Comparison of ENCODE assay signal across 9 mouse cellular contexts in the genomic region with DNA sequence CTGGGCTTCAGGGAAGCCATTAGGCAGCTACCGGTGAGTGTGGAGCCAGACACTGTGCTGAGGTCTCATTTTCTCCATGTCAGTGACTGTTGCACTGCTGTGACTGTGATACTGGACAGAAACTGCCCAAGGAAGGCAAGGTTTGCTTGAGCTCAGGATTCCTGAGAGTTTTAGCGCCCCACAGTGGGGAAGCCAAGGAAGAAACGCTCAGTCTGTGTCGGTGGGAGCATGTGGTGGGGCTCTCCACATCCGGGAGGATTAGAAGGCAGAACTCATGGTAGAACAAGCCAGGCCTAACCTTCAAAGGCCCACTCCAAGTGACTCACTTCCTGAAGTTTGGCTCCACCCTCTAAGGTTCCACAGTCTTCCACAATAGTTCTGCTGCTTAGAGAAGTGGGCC. TPM values are rescaled to one million over a fixed set of nuclear protein-coding genes. Genes with fewer than 3 reads are reported as not detected.
DNase-seq lines count a peak whose midpoint lies in the region; ATAC-seq and TF ChIP-seq lines count a peak whose summit lies in the region.
"Had no signal": no experiment of that assay in that cellular context is flagged by ENCODE, and none has a peak within 500 bp of the region (broad histone marks: within the 10 kb centered on the region; RNA-seq: fewer than 3 reads in every experiment).

No protein-coding gene starts in this region.

- TF ChIP-seq EP300 in liver, embryonic 14.5 days (IDR thresholded peaks at IDR 0.05; ENCODE audit: low read depth), result no peak

- in situ Hi-C loops in Patski (cut with MboI; ENCODE audit: low pct_unique_long_range_greater_than_20kb), result no loop called here

- H3K9ac ChIP-seq in liver, adult 2 months (ENCODE audit: low read depth, low read length), result no peak overlapping the region
- no peak overlapping the region for H3K9ac ChIP-seq in liver, embryonic 11.5 days (ENCODE audit: low read depth, low read length)
- no peak overlapping the region for H3K9ac ChIP-seq in liver, embryonic 14.5 days (replicated peaks)
- H3K9ac ChIP-seq: embryonic facial prominence, embryonic 15.5 days had no signal

- no peaks in the 10 kb centered on the region for H3K79me2 ChIP-seq in liver, adult 2 months (ENCODE audit: control insufficient read depth, insufficient read depth, low read length)

- H3K36me3 ChIP-seq in liver, adult 2 months (ENCODE audit: control insufficient read depth, insufficient read depth, low read length), result no peaks in the 10 kb centered on the region
- no peaks in the 10 kb centered on the region for H3K36me3 ChIP-seq in liver, embryonic 11.5 days (ENCODE audit: control insufficient read depth, insufficient read depth, low read length)
- no peaks in the 10 kb centered on the region for H3K36me3 ChIP-seq in liver, embryonic 14.5 days (replicated peaks; ENCODE audit: control insufficient read depth, insufficient read depth, low read depth)
- H3K36me3 ChIP-seq: embryonic facial prominence, embryonic 15.5 days had no signal

- peak; percentile 55 for TF ChIP-seq CTCF in liver, adult 2 months (IDR thresholded peaks at IDR 0.05; ENCODE audit: low read depth, low read length)
- TF ChIP-seq CTCF in Patski (IDR thresholded peaks at IDR 0.05), result peak; percentile 40
- TF ChIP-seq CTCF in liver, embryonic 14.5 days (IDR thresholded peaks at IDR 0.05; ENCODE audit: low read depth), result peak; percentile 38; the same call in 1 of the 2 replicates

- no peak overlapping the region for H3K27ac ChIP-seq in liver, adult 2 months (replicated peaks; ENCODE audit: insufficient read depth, low read depth, low read length)
- H3K27ac ChIP-seq in liver, embryonic 11.5 days (ENCODE audit: low read depth, low read length), result no peak overlapping the region
- H3K27ac ChIP-seq in liver, embryonic 14.5 days, result no peak overlapping the region
- H3K27ac ChIP-seq: embryonic facial prominence, embryonic 15.5 days had no signal

- WGBS in liver, adult 2 months, result 42% methylated on average over 5 of the region's 5 CpGs
- 28% methylated on average over 5 of the region's 5 CpGs for WGBS in liver, embryonic 11.5 days
- 26% methylated on average over 5 of the region's 5 CpGs for WGBS in liver, embryonic 14.5 days (ENCODE audit: insufficient replicate concordance)

- CTCF ChIA-PET in Patski (lab: Charles Lee), result interaction anchor here (0.8 kb wide), 1 partner anchor 83 kb away, joined by 3 read pairs; no protein-coding TSS in a partner anchor

- peak; percentile 33 for DNase-seq in liver, adult 2 months (ENCODE audit: extremely low read depth, low read depth, low spot score)
- DNase-seq in liver, embryonic 11.5 days (ENCODE audit: low spot score), result no peak
- DNase-seq in Patski (ENCODE audit: low read depth, low spot score), result no peak
- peak; percentile 88 to 89 for DNase-seq in cerebellum, postnatal 10 days
- peak; percentile 74 for DNase-seq in heart, postnatal 4 days
- DNase-seq in liver, embryonic 14.5 days (ENCODE audit: low read depth in 3 of 3, low spot score in 3 of 3), result peak in 1 of 3 experiments; percentile 1
- DNase-seq in right cerebral cortex, postnatal 4 days, result peak; percentile 51

- no peaks in the 10 kb centered on the region for H3K27me3 ChIP-seq in liver, adult 2 months (ENCODE audit: control insufficient read depth, insufficient read depth, low read length)
- no peaks in the 10 kb centered on the region for H3K27me3 ChIP-seq in liver, embryonic 11.5 days (replicated peaks; ENCODE audit: control insufficient read depth, insufficient read depth, low read length)
- no peaks in the 10 kb centered on the region for H3K27me3 ChIP-seq in Patski
- H3K27me3 ChIP-seq in liver, embryonic 14.5 days (ENCODE audit: control insufficient read depth, insufficient read depth, low read length), result no peaks in the 10 kb centered on the region
- H3K27me3 ChIP-seq: embryonic facial prominence, embryonic 15.5 days had no signal

- H3K9me3 ChIP-seq in liver, embryonic 11.5 days (ENCODE audit: control insufficient read depth, low read length), result no peaks in the 10 kb centered on the region
- H3K9me3 ChIP-seq in liver, embryonic 14.5 days (ENCODE audit: control insufficient read depth, low read length), result no peaks in the 10 kb centered on the region
- H3K9me3 ChIP-seq: embryonic facial prominence, embryonic 15.5 days had no signal

- no peaks in the 10 kb centered on the region for H3K4me1 ChIP-seq in liver, adult 2 months (ENCODE audit: control insufficient read depth, insufficient read depth, low read length)
- no peaks in the 10 kb centered on the region for H3K4me1 ChIP-seq in liver, embryonic 11.5 days (replicated peaks; ENCODE audit: control insufficient read depth, insufficient read depth, low read length)
- H3K4me1 ChIP-seq in liver, embryonic 14.5 days (replicated peaks; ENCODE audit: control insufficient read depth in 2 of 2, insufficient read depth in 2 of 2, low read length in 1 of 2), result no peaks in the 10 kb centered on the region
- H3K4me1 ChIP-seq: embryonic facial prominence, embryonic 15.5 days had no signal

- H3K4me3 ChIP-seq in liver, adult 2 months (ENCODE audit: insufficient read depth, low read depth, low read length), result no peak overlapping the region
- H3K4me3 ChIP-seq in liver, embryonic 11.5 days (ENCODE audit: low read depth, low read length), result no peak overlapping the region
- no peak overlapping the region for H3K4me3 ChIP-seq in liver, embryonic 14.5 days (ENCODE audit: insufficient read depth in 1 of 2, low read depth in 2 of 2, low read length in 2 of 2)
- H3K4me3 ChIP-seq: embryonic facial prominence, embryonic 15.5 days had no signal

- TF ChIP-seq POLR2A in liver, adult 2 months (IDR thresholded peaks at IDR 0.05; ENCODE audit: extremely low read depth, insufficient read depth, low read length), result no peak

- no peak overlapping the region for H3K4me2 ChIP-seq in liver, embryonic 11.5 days
- H3K4me2 ChIP-seq in liver, embryonic 14.5 days (ENCODE audit: low read depth), result no peak overlapping the region
- H3K4me2 ChIP-seq: embryonic facial prominence, embryonic 15.5 days had no signal

- no peak for ATAC-seq in liver, embryonic 11.5 days (replicated peaks; ENCODE audit: low FRiP score)
- ATAC-seq in Patski, result no peak
- ATAC-seq in liver, embryonic 14.5 days (ENCODE audit: insufficient read depth), result no peak
- ATAC-seq in megakaryocyte-erythroid progenitor cell, adult 5-6 weeks (replicated peaks; ENCODE audit: low FRiP score, low TSS enrichment, poor library complexity, severe bottlenecking), result no peak

- POLR2A ChIA-PET in Patski (lab: Charles Lee), result no interaction called here

RNA-seq across cellular contexts. Expression of a gene that starts 55.6 kb away (rescaled TPM):
- 532 and 536 TPM in 2 replicates for total RNA-seq in liver, adult 2 months (2014; rRNA removed)
- polyA plus RNA-seq in liver, adult 2 months (2012; rRNA removed), result 652 and 777 TPM in 2 replicates
- 71.4 and 80.4 TPM in 2 replicates for polyA plus RNA-seq in liver, embryonic 11.5 days (2014; fragmentation: Nextera tagmentation; extraction: Ambion mirVana)
- polyA plus RNA-seq in Patski (2021), result 32.6 TPM
- 10 to 100 TPM; 20.4 to 21.5 TPM for total RNA-seq in heart, postnatal 4 days (2021)
- 30.5 and 39.2 TPM in 2 replicates for polyA plus RNA-seq in liver, embryonic 14.5 days (2012; rRNA removed)
- 59.2 and 63.4 TPM in 2 replicates for polyA plus RNA-seq in liver, embryonic 14.5 days (2014; fragmentation: Nextera tagmentation; extraction: Ambion mirVana)
- 13.9 and 18.2 TPM in 2 replicates for total RNA-seq in megakaryocyte-erythroid progenitor cell, adult 5-6 weeks (2014; fragmentation: Nextera tagmentation)
- total RNA-seq in megakaryocyte-erythroid progenitor cell, adult 5-6 weeks (2017), result 20.2 and 24.5 TPM in 2 replicates

Comparison
In these comparisons a context has a peak if more than half of its experiments do, and no peak if none do; other contexts are left out.
1. DNase-seq: peak in liver, adult 2 months (single experiment), cerebellum, postnatal 10 days (2 of 2), heart, postnatal 4 days (single experiment) and right cerebral cortex, postnatal 4 days (single experiment); none in liver, embryonic 11.5 days (single experiment) and Patski (single experiment).
2. Peak in every context shown above with its lines, with median percentiles within 50 percentile points of each other: CTCF ChIP-seq.